Mouse (Mus musculus): Measurements from ENCODE around the gene Alg5.

DNA sequence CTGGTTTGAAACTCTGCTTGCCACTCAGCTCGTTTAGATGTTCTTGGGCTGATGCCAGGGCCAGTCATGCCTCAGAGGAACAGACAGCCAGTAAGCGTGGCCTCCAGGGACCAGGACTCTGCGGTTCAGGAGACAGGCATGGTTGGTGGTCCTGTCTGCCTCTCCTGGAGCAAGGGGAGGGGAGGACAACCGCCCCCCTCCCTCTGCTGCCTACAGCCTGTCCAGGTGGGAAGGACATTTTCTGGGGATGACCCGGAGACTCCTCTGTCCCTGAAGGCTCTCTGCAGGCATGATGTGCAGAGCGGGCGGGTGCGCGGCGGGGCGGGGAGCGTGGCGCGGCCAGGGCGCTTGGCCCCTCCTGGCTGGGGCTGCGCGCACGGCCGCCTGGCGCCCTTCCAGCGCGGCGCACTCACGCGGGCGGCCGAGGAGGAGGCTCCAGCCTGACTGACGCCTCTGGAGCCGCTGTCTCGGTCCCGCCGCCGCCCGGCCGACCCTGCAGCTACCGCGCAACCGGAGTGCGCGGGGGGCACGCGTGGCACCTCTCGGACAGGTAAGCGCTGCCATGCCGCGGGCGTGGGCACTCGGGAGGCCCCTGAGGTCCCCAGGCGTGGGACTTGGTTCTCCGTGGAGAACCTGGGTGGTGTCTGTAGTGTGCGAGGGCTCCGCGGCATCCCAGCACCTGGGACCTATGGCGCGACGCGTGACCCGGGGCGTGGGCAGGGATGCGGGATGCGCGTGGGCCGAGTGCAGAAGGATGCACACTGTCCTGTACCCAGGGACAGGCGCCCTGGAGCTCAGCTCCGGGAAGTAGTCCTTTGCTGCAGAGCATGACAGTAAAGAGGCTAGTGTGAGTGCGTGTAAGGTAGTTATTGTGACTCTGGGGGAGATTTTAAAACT lies 20.1 kb downstream of the Alg5 start, which contains the start of gene Smad9:
- TF ChIP-seq EP300 (IDR thresholded peaks at IDR 0.05) (no peak), CTCF (IDR thresholded peaks at IDR 0.05) (no peak; the same call in 1 of the 2 replicates)

Measured in lung, postnatal 0 days (tissue).